8 mouse cellular contexts compared by ENCODE assay signal in genomic region chr11:70228828-70229227, GRCm38 (mm10). TPM values are rescaled to one million over a fixed set of nuclear protein-coding genes. Genes with fewer than 3 reads are reported as not detected.
DNase-seq lines count a peak whose midpoint lies in the region; ATAC-seq and TF ChIP-seq lines count a peak whose summit lies in the region.

No protein-coding gene starts in this region.

- no peak for TF ChIP-seq POLR2A in olfactory bulb, adult 2 months (IDR thresholded peaks at IDR 0.05; ENCODE audit: insufficient read depth, low read depth, low read length)

- peak; percentile 56 for ATAC-seq in heart, postnatal 0 days (ENCODE audit: insufficient read depth, low read depth)
- peak; percentile 30 for ATAC-seq in lung, embryonic 16.5 days (ENCODE audit: low read depth)

- DNase-seq in ES-E14 (ENCODE audit: low read depth, low spot score): peak; percentile 86
- peak; percentile 81 for DNase-seq in heart, postnatal 0 days (ENCODE audit: low spot score)
- DNase-seq in kidney, postnatal 14 days: peak; percentile 91
- DNase-seq in thymus, postnatal 14 days: peak; percentile 87

- peak overlapping the region; percentile 76 for H3K9ac ChIP-seq in ES-E14 (ENCODE audit: insufficient read depth, low read depth, low read length, poor library complexity, severe bottlenecking)
- peak overlapping the region; percentile 65 for H3K9ac ChIP-seq in heart, postnatal 0 days (replicated peaks; ENCODE audit: low read depth, low read length)
- peak overlapping the region; percentile 65 for H3K9ac ChIP-seq in lung, embryonic 16.5 days (ENCODE audit: low read length)

- H3K27me3 ChIP-seq in erythroblast, embryonic 14.5 days (ENCODE audit: control insufficient read depth): peaks cover 41% of the 10 kb centered on the region
- peaks cover 44% of the 10 kb centered on the region for H3K27me3 ChIP-seq in heart, postnatal 0 days (ENCODE audit: control insufficient read depth, insufficient read depth, low read length)
- peaks cover 20% of the 10 kb centered on the region for H3K27me3 ChIP-seq in lung, embryonic 16.5 days (ENCODE audit: control insufficient read depth, insufficient read depth, low read depth, low read length)

- TF ChIP-seq EP300 in heart, postnatal 0 days (IDR thresholded peaks at IDR 0.05; ENCODE audit: low read depth): no peak

- peak overlapping the region; percentile 60 for H3K4me2 ChIP-seq in heart, postnatal 0 days (ENCODE audit: low read depth, low read length)
- H3K4me2 ChIP-seq in lung, embryonic 16.5 days (ENCODE audit: low read depth, low read length): peak overlapping the region; percentile 61

- H3K4me1 ChIP-seq in ES-E14 (ENCODE audit: control insufficient read depth in 2 of 2, insufficient read depth in 2 of 2, low read length in 2 of 2, poor library complexity in 1 of 2): peaks cover 9 to 25% of the 10 kb centered on the region in 2 experiments
- H3K4me1 ChIP-seq in brown adipose tissue, adult 24 weeks (ENCODE audit: control insufficient read depth, insufficient read depth, insufficient read length, low read length): no peaks in the 10 kb centered on the region
- peaks cover 80% of the 10 kb centered on the region for H3K4me1 ChIP-seq in erythroblast, embryonic 14.5 days (ENCODE audit: control insufficient read depth)
- peaks cover 12% of the 10 kb centered on the region; the same call in 1 of the 2 replicates for H3K4me1 ChIP-seq in heart, postnatal 0 days (ENCODE audit: control insufficient read depth, insufficient read depth)
- H3K4me1 ChIP-seq in lung, embryonic 16.5 days (replicated peaks; ENCODE audit: control insufficient read depth, insufficient read depth, low read length): peaks cover 30% of the 10 kb centered on the region
- H3K4me1 ChIP-seq in olfactory bulb, adult 2 months (ENCODE audit: control insufficient read depth, insufficient read depth, low read length): peaks cover 26% of the 10 kb centered on the region

- WGBS in heart, postnatal 0 days: under 1% methylated on average over 19 of the region's 19 CpGs
- 1% methylated on average over 19 of the region's 19 CpGs for WGBS in lung, embryonic 16.5 days
- under 1% methylated on average over 19 of the region's 19 CpGs for WGBS in olfactory bulb, adult 2 months

- in situ Hi-C loops in ES-E14 (cut with MboI; ENCODE audit: low sequenced_read_pairs in 2 of 2, unreplicated experiment in 2 of 2): no loop called here

- H3K36me3 ChIP-seq in ES-E14 (ENCODE audit: control insufficient read depth, insufficient read depth, low read length, poor library complexity, severe bottlenecking): no peaks in the 10 kb centered on the region; the same call in 1 of the 2 replicates
- peaks cover 10% of the 10 kb centered on the region for H3K36me3 ChIP-seq in erythroblast, embryonic 14.5 days (ENCODE audit: control insufficient read depth)
- peaks cover 9% of the 10 kb centered on the region; the same call in 1 of the 2 replicates for H3K36me3 ChIP-seq in heart, postnatal 0 days (replicated peaks; ENCODE audit: control insufficient read depth, insufficient read depth, low read length)
- H3K36me3 ChIP-seq in lung, embryonic 16.5 days (ENCODE audit: control insufficient read depth, insufficient read depth, low read length): no peaks in the 10 kb centered on the region

- no peaks in the 10 kb centered on the region for H3K9me3 ChIP-seq in ES-E14 (ENCODE audit: control insufficient read depth, insufficient read depth, low read depth, low read length)
- no peaks in the 10 kb centered on the region for H3K9me3 ChIP-seq in erythroblast, embryonic 14.5 days (ENCODE audit: control insufficient read depth, low read length)
- no peaks in the 10 kb centered on the region for H3K9me3 ChIP-seq in heart, postnatal 0 days (replicated peaks; ENCODE audit: control insufficient read depth, low read length)
- no peaks in the 10 kb centered on the region for H3K9me3 ChIP-seq in lung, embryonic 16.5 days (ENCODE audit: control insufficient read depth, low read length)

- no peak overlapping the region for H3K27ac ChIP-seq in ES-E14 (ENCODE audit: insufficient read depth, low read depth, low read length, poor library complexity, severe bottlenecking)
- peak overlapping the region; percentile 95 for H3K27ac ChIP-seq in brown adipose tissue, adult 24 weeks (replicated peaks; ENCODE audit: low read depth, low read length)
- H3K27ac ChIP-seq in heart, postnatal 0 days (ENCODE audit: low read depth): peak overlapping the region; percentile 90
- H3K27ac ChIP-seq in lung, embryonic 16.5 days (ENCODE audit: low read length): peak overlapping the region; percentile 77
- H3K27ac ChIP-seq in olfactory bulb, adult 2 months (ENCODE audit: insufficient read depth, low read depth, low read length): no peak overlapping the region

- peak overlapping the region; percentile 72 to 81 for H3K4me3 ChIP-seq in ES-E14 (ENCODE audit: insufficient read depth in 1 of 2, low read depth in 1 of 2, low read length in 2 of 2, poor library complexity in 1 of 2, severe bottlenecking in 1 of 2)
- H3K4me3 ChIP-seq in brown adipose tissue, adult 24 weeks (ENCODE audit: insufficient read depth, low read depth, low read length): peak overlapping the region; percentile 64
- H3K4me3 ChIP-seq in erythroblast, embryonic 14.5 days (replicated peaks): peak overlapping the region; percentile 60
- peak overlapping the region; percentile 51 for H3K4me3 ChIP-seq in heart, postnatal 0 days (ENCODE audit: low read depth, low read length)
- H3K4me3 ChIP-seq in lung, embryonic 16.5 days (ENCODE audit: low read length): peak overlapping the region; percentile 48
- peak overlapping the region; percentile 21 for H3K4me3 ChIP-seq in olfactory bulb, adult 2 months (ENCODE audit: insufficient read depth, low read depth, low read length)

- TF ChIP-seq CTCF in heart, postnatal 0 days (IDR thresholded peaks at IDR 0.05; ENCODE audit: low read depth): no peak
- TF ChIP-seq CTCF in olfactory bulb, adult 2 months (IDR thresholded peaks at IDR 0.05; ENCODE audit: insufficient read depth, low read depth, low read length): no peak

TF ChIP-seq in ES-E14, 5 proteins besides CTCF, POLR2A, EP300 and RAD21 (continues in another document):
- TF ChIP-seq MAFK (IDR thresholded peaks at IDR 0.05; ENCODE audit: insufficient read depth, low read depth, low read length) (no peak), CHD2 (IDR thresholded peaks at IDR 0.05; ENCODE audit: low read depth, low read length) (no peak), ZNF384 (IDR thresholded peaks at IDR 0.05; ENCODE audit: low read depth, low read length) (no peak), ZC3H11A (IDR thresholded peaks at IDR 0.05; ENCODE audit: borderline replicate concordance, low read depth, low read length) (no peak)

RNA-seq across cellular contexts. Expression of gene Bcl6b, which starts 0.8 kb away (rescaled TPM):
- total RNA-seq in ES-E14 (2012; rRNA removed): 5.2 and 7.1 TPM in 2 replicates
- polyA plus RNA-seq in brown adipose tissue, adult 24 weeks (2012; ENCODE audit: insufficient read depth, insufficient read length, missing spikeins): 7.0 and 13.4 TPM in 2 replicates
- 0.06 and 0.13 TPM in 2 replicates for polyA plus RNA-seq in erythroblast, embryonic 14.5 days (2012)
- 12.8 and 44.1 TPM in 2 replicates for total RNA-seq in heart, postnatal 0 days (2014; rRNA removed; ENCODE audit: low replicate concordance)
- 16.8 and 18.9 TPM in 2 replicates for polyA plus RNA-seq in heart, postnatal 0 days (2015; fragmentation: Nextera tagmentation; extraction: Ambion mirVana)
- polyA plus RNA-seq in lung, embryonic 16.5 days (2015; fragmentation: Nextera tagmentation; extraction: Ambion mirVana): 36.2 and 37.1 TPM in 2 replicates
- polyA plus RNA-seq in olfactory bulb, adult 2 months (2012; ENCODE audit: insufficient read depth, insufficient read length, low replicate concordance, missing spikeins): not detected in 2 replicates

RNA-seq across cellular contexts. Expression of gene Slc16a13, which starts 8.0 kb away (rescaled TPM):
- 10.7 and 12.4 TPM in 2 replicates for total RNA-seq in ES-E14 (2012; rRNA removed)
- polyA plus RNA-seq in brown adipose tissue, adult 24 weeks (2012; ENCODE audit: insufficient read depth, insufficient read length, missing spikeins): 0.67 and 2.2 TPM in 2 replicates
- 1.5 and 2.3 TPM in 2 replicates for polyA plus RNA-seq in erythroblast, embryonic 14.5 days (2012)
- total RNA-seq in heart, postnatal 0 days (2014; rRNA removed; ENCODE audit: low replicate concordance): 3.1 and 5.5 TPM in 2 replicates
- 4.4 and 4.5 TPM in 2 replicates for polyA plus RNA-seq in heart, postnatal 0 days (2015; fragmentation: Nextera tagmentation; extraction: Ambion mirVana)
- polyA plus RNA-seq in lung, embryonic 16.5 days (2015; fragmentation: Nextera tagmentation; extraction: Ambion mirVana): 6.0 and 6.9 TPM in 2 replicates
- not detected in 2 replicates for polyA plus RNA-seq in olfactory bulb, adult 2 months (2012; ENCODE audit: insufficient read depth, insufficient read length, low replicate concordance, missing spikeins)

RNA-seq across cellular contexts. Expression of gene 0610010K14Rik, which starts 8.9 kb away (rescaled TPM):
- total RNA-seq in ES-E14 (2012; rRNA removed): 49.9 and 59.4 TPM in 2 replicates
- polyA plus RNA-seq in brown adipose tissue, adult 24 weeks (2012; ENCODE audit: insufficient read depth, insufficient read length, missing spikeins): 28.7 and 40.6 TPM in 2 replicates
- polyA plus RNA-seq in erythroblast, embryonic 14.5 days (2012): 9.8 and 17.9 TPM in 2 replicates
- 47.7 and 60.5 TPM in 2 replicates for total RNA-seq in heart, postnatal 0 days (2014; rRNA removed; ENCODE audit: low replicate concordance)
- polyA plus RNA-seq in heart, postnatal 0 days (2015; fragmentation: Nextera tagmentation; extraction: Ambion mirVana): 96.5 and 102 TPM in 2 replicates
- polyA plus RNA-seq in lung, embryonic 16.5 days (2015; fragmentation: Nextera tagmentation; extraction: Ambion mirVana): 163 and 167 TPM in 2 replicates
- polyA plus RNA-seq in olfactory bulb, adult 2 months (2012; ENCODE audit: insufficient read depth, insufficient read length, low replicate concordance, missing spikeins): not detected in 2 replicates

RNA-seq across cellular contexts. Expression of gene Gm21988, which starts 10.8 kb away (rescaled TPM):
- total RNA-seq in ES-E14 (2012; rRNA removed): 2.4 and 4.5 TPM in 2 replicates
- polyA plus RNA-seq in brown adipose tissue, adult 24 weeks (2012; ENCODE audit: insufficient read depth, insufficient read length, missing spikeins): 4.0 and 4.8 TPM in 2 replicates
- polyA plus RNA-seq in erythroblast, embryonic 14.5 days (2012): 4.0 and 6.0 TPM in 2 replicates
- total RNA-seq in heart, postnatal 0 days (2014; rRNA removed; ENCODE audit: low replicate concordance): 6.8 and 15.2 TPM in 2 replicates
- polyA plus RNA-seq in heart, postnatal 0 days (2015; fragmentation: Nextera tagmentation; extraction: Ambion mirVana): 7.5 and 8.6 TPM in 2 replicates
- 10.3 and 10.7 TPM in 2 replicates for polyA plus RNA-seq in lung, embryonic 16.5 days (2015; fragmentation: Nextera tagmentation; extraction: Ambion mirVana)
- polyA plus RNA-seq in olfactory bulb, adult 2 months (2012; ENCODE audit: insufficient read depth, insufficient read length, low replicate concordance, missing spikeins): not detected in 2 replicates

RNA-seq across cellular contexts. Expression of gene Rnasek, which starts 10.8 kb away (rescaled TPM):
- total RNA-seq in ES-E14 (2012; rRNA removed): 66.0 and 75.1 TPM in 2 replicates
- polyA plus RNA-seq in brown adipose tissue, adult 24 weeks (2012; ENCODE audit: insufficient read depth, insufficient read length, missing spikeins): 214 and 232 TPM in 2 replicates
- polyA plus RNA-seq in erythroblast, embryonic 14.5 days (2012): 23.7 and 29.0 TPM in 2 replicates
- total RNA-seq in heart, postnatal 0 days (2014; rRNA removed; ENCODE audit: low replicate concordance): 13.1 and 75.0 TPM in 2 replicates
- polyA plus RNA-seq in heart, postnatal 0 days (2015; fragmentation: Nextera tagmentation; extraction: Ambion mirVana): 311 and 336 TPM in 2 replicates
- polyA plus RNA-seq in lung, embryonic 16.5 days (2015; fragmentation: Nextera tagmentation; extraction: Ambion mirVana): 249 and 250 TPM in 2 replicates
- polyA plus RNA-seq in olfactory bulb, adult 2 months (2012; ENCODE audit: insufficient read depth, insufficient read length, low replicate concordance, missing spikeins): not detected in 2 replicates

Comparison
In these comparisons a context has a peak if more than half of its experiments do, and no peak if none do; other contexts are left out.
1. H3K27ac ChIP-seq: peak in brown adipose tissue, adult 24 weeks (single experiment), heart, postnatal 0 days (single experiment) and lung, embryonic 16.5 days (single experiment); none in ES-E14 (single experiment) and olfactory bulb, adult 2 months (single experiment).
2. H3K4me3 ChIP-seq: peak in every context shown above with its lines; median percentile 76 in ES-E14; 64 in brown adipose tissue, adult 24 weeks; 60 in erythroblast, embryonic 14.5 days; 51 in heart, postnatal 0 days; 48 in lung, embryonic 16.5 days; 21 in olfactory bulb, adult 2 months.
3. RNA of gene 0610010K14Rik, which starts 8.9 kb away (polyA plus RNA-seq): 163 to 167 TPM in lung, embryonic 16.5 days, 96.5 to 102 TPM in heart, postnatal 0 days, 28.7 to 40.6 TPM in brown adipose tissue, adult 24 weeks and 9.8 to 17.9 TPM in erythroblast, embryonic 14.5 days; not detected in olfactory bulb, adult 2 months; every median in the first group is over 10 times any median in the second.
4. Peak in every context shown above with its lines, with median percentiles within 50 percentile points of each other: DNase-seq and H3K9ac ChIP-seq.